Mouse (Mus musculus): ENCODE data around the gene Mvp. TPM values are rescaled to one million over a fixed set of nuclear protein-coding genes. Genes with fewer than 3 reads are reported as not detected.

Mvp gene
- polyA plus RNA-seq, 1 experiment from 2014 or later = 3.0 TPM

- Histone ChIP-seq H3K36me3 (0 out of 2 replicates have a peak, but pooled peaks cover 2% of the 10 kb centered on the region), H3K9me3 (replicated peaks) (no peaks in the 10 kb centered on the region), H3K4me3 (peak overlapping the region; percentile 66), H3K27ac (replicated peaks) (no peak overlapping the region), H3K4me1 (peaks cover 37% of the 10 kb centered on the region), H3K27me3 (ENCODE audit: low read depth, poor library complexity, severe bottlenecking) (peaks cover 54% of the 10 kb centered on the region)
- 29% methylated on average over 4 of the region's 4 CpGs for WGBS
- DNase-seq (ENCODE audit: low spot score) = no peak
These were observed 62.7 kb downstream of the Mvp start for GRCm38 (mm10) chr7:126951741-126952140.

GRCm38 (mm10) chr7:126950647-126951615 is 63.5 kb downstream of the Mvp start:
- Histone ChIP-seq H3K9me3 (replicated peaks) (no peaks in the 10 kb centered on the region), H3K27ac (replicated peaks) (peak overlapping the region; percentile 76), H3K36me3 (0 out of 2 replicates have a peak, but pooled peaks cover 3% of the 10 kb centered on the region), H3K4me1 (peaks cover 37% of the 10 kb centered on the region), H3K27me3 (ENCODE audit: low read depth, poor library complexity, severe bottlenecking) (peaks cover 54% of the 10 kb centered on the region), H3K4me3 (peak overlapping the region; percentile 66)
- DNase-seq (ENCODE audit: low spot score) = peak; percentile 26
- 6% methylated on average over 26 of the region's 26 CpGs for WGBS

- Histone ChIP-seq H3K27ac (replicated peaks) (peak within 1 kb of the TSS; percentile 76), H3K27me3 (ENCODE audit: low read depth, poor library complexity, severe bottlenecking) (peaks cover 54% of the 10 kb centered on the region), H3K9me3 (replicated peaks) (no peaks in the 10 kb centered on the region), H3K4me1 (peaks cover 37% of the 10 kb centered on the region), H3K4me3 (peak within 1 kb of the TSS; percentile 66), H3K36me3 (peaks cover 8% of the 10 kb centered on the region)
- peak; percentile 92 for DNase-seq (ENCODE audit: low spot score)
- WGBS = under 1% methylated on average over 42 of the region's 42 CpGs
These were observed 64.4 kb downstream of the Mvp start, which contains the start of gene Sez6l2 for GRCm38 (mm10) chr7:126949793-126950646. Gene Sez6l2, plus strand, starts transcription at chr7:126950563.

GRCm38 (mm10) chr7:126949403-126949792 is 65.0 kb downstream of the Mvp start, which contains the start of gene Asphd1:
Gene Asphd1, minus strand, starts transcription at chr7:126949582.
- Histone ChIP-seq H3K27ac (replicated peaks) (peak within 1 kb of the TSS; percentile 76), H3K4me1 (peaks cover 37% of the 10 kb centered on the region), H3K36me3 (peaks cover 15% of the 10 kb centered on the region), H3K9me3 (replicated peaks) (no peaks in the 10 kb centered on the region), H3K27me3 (ENCODE audit: low read depth, poor library complexity, severe bottlenecking) (peaks cover 54% of the 10 kb centered on the region), H3K4me3 (peak within 1 kb of the TSS; percentile 66)
- under 1% methylated on average over 21 of the region's 21 CpGs for WGBS
- DNase-seq (ENCODE audit: low spot score) = no peak

GRCm38 (mm10) chr7:126948626-126949025 is 65.8 kb downstream of the Mvp start:
- no peak for DNase-seq (ENCODE audit: low spot score)
- Histone ChIP-seq H3K4me1 (peaks cover 37% of the 10 kb centered on the region), H3K4me3 (peak overlapping the region; percentile 66; the same call in 1 of the 2 replicates), H3K36me3 (peaks cover 22% of the 10 kb centered on the region), H3K27me3 (ENCODE audit: low read depth, poor library complexity, severe bottlenecking) (peaks cover 54% of the 10 kb centered on the region), H3K9me3 (replicated peaks) (no peaks in the 10 kb centered on the region), H3K27ac (replicated peaks) (0 out of 2 replicates have a peak overlapping the region, but pooled peaks have one; percentile 38)
- 82% methylated on average over 10 of the region's 10 CpGs for WGBS

- no peak overlapping the region for H3K27ac ChIP-seq (replicated peaks)
- no peak overlapping the region for H3K4me3 ChIP-seq
- 40% methylated on average over 3 of the region's 3 CpGs for WGBS
- DNase-seq (ENCODE audit: low spot score) = peak; percentile 31
- peaks cover 35% of the 10 kb centered on the region for H3K4me1 ChIP-seq
- peaks cover 42% of the 10 kb centered on the region for H3K36me3 ChIP-seq
- peaks cover 34% of the 10 kb centered on the region for H3K27me3 ChIP-seq (ENCODE audit: low read depth, poor library complexity, severe bottlenecking)
- H3K9me3 ChIP-seq (replicated peaks) = no peaks in the 10 kb centered on the region
These were observed 67.9 kb downstream of the Mvp start for GRCm38 (mm10) chr7:126946530-126946929.

GRCm38 (mm10) chr7:126941801-126942200 is 72.6 kb downstream of the Mvp start:
- Histone ChIP-seq H3K4me3 (no peak overlapping the region), H3K27ac (replicated peaks) (peak overlapping the region; percentile 55; the same call in 1 of the 2 replicates), H3K4me1 (peaks cover 12% of the 10 kb centered on the region), H3K36me3 (peaks cover 61% of the 10 kb centered on the region), H3K9me3 (replicated peaks) (no peaks in the 10 kb centered on the region; the same call in 1 of the 2 replicates), H3K27me3 (ENCODE audit: low read depth, poor library complexity, severe bottlenecking) (no peaks in the 10 kb centered on the region)
- no peak for DNase-seq (ENCODE audit: low spot score)
- 81% methylated on average over 5 of the region's 5 CpGs for WGBS

- Histone ChIP-seq H3K4me3 (no peak overlapping the region), H3K36me3 (peaks cover 67% of the 10 kb centered on the region), H3K27me3 (ENCODE audit: low read depth, poor library complexity, severe bottlenecking) (no peaks in the 10 kb centered on the region), H3K9me3 (replicated peaks) (no peaks in the 10 kb centered on the region; the same call in 1 of the 2 replicates), H3K4me1 (peaks cover 12% of the 10 kb centered on the region), H3K27ac (replicated peaks) (peak overlapping the region; percentile 17; the same call in 1 of the 2 replicates)
- 52% methylated on average over 6 of the region's 6 CpGs for whole genome bisulfite sequencing
- no peak for DNase-seq (ENCODE audit: low spot score)
These were observed 73.2 kb downstream of the Mvp start for GRCm38 (mm10) chr7:126941171-126941570.

Small RNAs within 50 kb of the gene (microRNA-seq; reads per million reads assigned to microRNA genes)
- not detected for gene Gm44343

Other genes with a start within 250 kb of the Mvp start
- gene Gdpd3, start 248.3 kb downstream of the Mvp start, polyA plus RNA-seq (2016; fragmentation: Nextera tagmentation; extraction: Ambion mirVana) = 0.68 and 1.1 TPM in 2 replicates
- 41.0 and 60.5 TPM in 2 replicates for gene Ypel3, start 237.7 kb downstream of the Mvp start, polyA plus RNA-seq (2016; fragmentation: Nextera tagmentation; extraction: Ambion mirVana)
- gene Tbx6, start 233.1 kb downstream of the Mvp start, polyA plus RNA-seq (2016; fragmentation: Nextera tagmentation; extraction: Ambion mirVana) = 0.42 and 0.64 TPM in 2 replicates
- 376 and 407 TPM in 2 replicates for gene Ppp4c, start 222.1 kb downstream of the Mvp start, polyA plus RNA-seq (2016; fragmentation: Nextera tagmentation; extraction: Ambion mirVana)
- 4.1 and 7.7 TPM in 2 replicates for gene Fam57b, start 217.0 kb downstream of the Mvp start, polyA plus RNA-seq (2016; fragmentation: Nextera tagmentation; extraction: Ambion mirVana)
- gene 4930451I11Rik, start 183.0 kb downstream of the Mvp start, polyA plus RNA-seq (2016; fragmentation: Nextera tagmentation; extraction: Ambion mirVana) = not detected in 2 replicates
- gene Doc2a, start 167.2 kb downstream of the Mvp start, polyA plus RNA-seq (2016; fragmentation: Nextera tagmentation; extraction: Ambion mirVana) = 6.6 and 8.4 TPM in 2 replicates
- 50.1 and 50.7 TPM in 2 replicates for gene Hirip3, start 152.6 kb downstream of the Mvp start, polyA plus RNA-seq (2016; fragmentation: Nextera tagmentation; extraction: Ambion mirVana)
- gene Ino80e, start 152.2 kb downstream of the Mvp start, polyA plus RNA-seq (2016; fragmentation: Nextera tagmentation; extraction: Ambion mirVana) = 105 and 107 TPM in 2 replicates
- 53.2 and 61.1 TPM in 2 replicates for gene Taok2, start 129.9 kb downstream of the Mvp start, polyA plus RNA-seq (2016; fragmentation: Nextera tagmentation; extraction: Ambion mirVana)
- 29.4 and 36.1 TPM in 2 replicates for gene Tmem219, start 91.7 kb downstream of the Mvp start, polyA plus RNA-seq (2016; fragmentation: Nextera tagmentation; extraction: Ambion mirVana)
- 20.8 and 26.1 TPM in 2 replicates for gene Kctd13, start 85.7 kb downstream of the Mvp start, polyA plus RNA-seq (2016; fragmentation: Nextera tagmentation; extraction: Ambion mirVana)
- 0.25 and 0.76 TPM in 2 replicates for gene Asphd1, start 65.0 kb downstream of the Mvp start, polyA plus RNA-seq (2016; fragmentation: Nextera tagmentation; extraction: Ambion mirVana)
- 2.0 and 4.6 TPM in 2 replicates for gene Sez6l2, start 64.1 kb downstream of the Mvp start, polyA plus RNA-seq (2016; fragmentation: Nextera tagmentation; extraction: Ambion mirVana)
- gene Cdipt, start 38.7 kb downstream of the Mvp start, polyA plus RNA-seq (2016; fragmentation: Nextera tagmentation; extraction: Ambion mirVana) = 89.2 and 99.8 TPM in 2 replicates
- gene Cdiptos, start 38.5 kb downstream of the Mvp start, polyA plus RNA-seq (2016; fragmentation: Nextera tagmentation; extraction: Ambion mirVana) = 0.51 and 1.0 TPM in 2 replicates
- gene Pagr1b, start 1.9 kb upstream of the Mvp start, polyA plus RNA-seq (2016; fragmentation: Nextera tagmentation; extraction: Ambion mirVana) = 0.19 and 0.25 TPM in 2 replicates
- gene Pagr1a, start 2.7 kb upstream of the Mvp start, polyA plus RNA-seq (2016; fragmentation: Nextera tagmentation; extraction: Ambion mirVana) = 103 and 104 TPM in 2 replicates
- 46.2 and 55.1 TPM in 2 replicates for gene Gm42742, start 6.5 kb upstream of the Mvp start, polyA plus RNA-seq (2016; fragmentation: Nextera tagmentation; extraction: Ambion mirVana)
- 2.9 and 4.4 TPM in 2 replicates for gene Prrt2, start 6.6 kb upstream of the Mvp start, polyA plus RNA-seq (2016; fragmentation: Nextera tagmentation; extraction: Ambion mirVana)
- 64.6 and 66.4 TPM in 2 replicates for gene Maz, start 12.4 kb upstream of the Mvp start, polyA plus RNA-seq (2016; fragmentation: Nextera tagmentation; extraction: Ambion mirVana)
- 210 and 222 TPM in 2 replicates for gene Kif22, start 27.9 kb upstream of the Mvp start, polyA plus RNA-seq (2016; fragmentation: Nextera tagmentation; extraction: Ambion mirVana)
- gene Zg16, start 72.7 kb upstream of the Mvp start, polyA plus RNA-seq (2016; fragmentation: Nextera tagmentation; extraction: Ambion mirVana) = not detected in 2 replicates
- gene AI467606, start 76.7 kb upstream of the Mvp start, polyA plus RNA-seq (2016; fragmentation: Nextera tagmentation; extraction: Ambion mirVana) = 0.91 and 1.2 TPM in 2 replicates
- 7.2 and 10.3 TPM in 2 replicates for gene Qprt, start 107.6 kb upstream of the Mvp start, polyA plus RNA-seq (2016; fragmentation: Nextera tagmentation; extraction: Ambion mirVana)
- gene Spn, start 123.2 kb upstream of the Mvp start, polyA plus RNA-seq (2016; fragmentation: Nextera tagmentation; extraction: Ambion mirVana) = 0.09 and 0.10 TPM in 2 replicates
- gene Cd2bp2, start 181.4 kb upstream of the Mvp start, polyA plus RNA-seq (2016; fragmentation: Nextera tagmentation; extraction: Ambion mirVana) = 94.3 and 109 TPM in 2 replicates
- 22.7 and 29.4 TPM in 2 replicates for gene Tbc1d10b, start 193.8 kb upstream of the Mvp start, polyA plus RNA-seq (2016; fragmentation: Nextera tagmentation; extraction: Ambion mirVana)
- gene Mylpf, start 194.3 kb upstream of the Mvp start, polyA plus RNA-seq (2016; fragmentation: Nextera tagmentation; extraction: Ambion mirVana) = 12.6 and 16.5 TPM in 2 replicates
- 75.4 and 78.6 TPM in 2 replicates for gene Zfp553, start 218.4 kb upstream of the Mvp start, polyA plus RNA-seq (2016; fragmentation: Nextera tagmentation; extraction: Ambion mirVana)
- gene Sept1, start 218.5 kb upstream of the Mvp start, polyA plus RNA-seq (2016; fragmentation: Nextera tagmentation; extraction: Ambion mirVana) = 31.8 and 32.7 TPM in 2 replicates
- 59.4 TPM in 2 replicates for gene Zfp771, start 229.7 kb upstream of the Mvp start, polyA plus RNA-seq (2016; fragmentation: Nextera tagmentation; extraction: Ambion mirVana)
- 289 and 345 TPM in 2 replicates for gene Dctpp1, start 246.1 kb upstream of the Mvp start, polyA plus RNA-seq (2016; fragmentation: Nextera tagmentation; extraction: Ambion mirVana)